Mouse (Mus musculus): Measurements from ENCODE around the gene Jakmip3. TPM values are rescaled to one million over a fixed set of nuclear protein-coding genes. Genes with fewer than 3 reads are reported as not detected.

The Jakmip3 gene
- polyA plus RNA-seq, 1 experiment from 2014 or later = 0.15 TPM

DNA sequence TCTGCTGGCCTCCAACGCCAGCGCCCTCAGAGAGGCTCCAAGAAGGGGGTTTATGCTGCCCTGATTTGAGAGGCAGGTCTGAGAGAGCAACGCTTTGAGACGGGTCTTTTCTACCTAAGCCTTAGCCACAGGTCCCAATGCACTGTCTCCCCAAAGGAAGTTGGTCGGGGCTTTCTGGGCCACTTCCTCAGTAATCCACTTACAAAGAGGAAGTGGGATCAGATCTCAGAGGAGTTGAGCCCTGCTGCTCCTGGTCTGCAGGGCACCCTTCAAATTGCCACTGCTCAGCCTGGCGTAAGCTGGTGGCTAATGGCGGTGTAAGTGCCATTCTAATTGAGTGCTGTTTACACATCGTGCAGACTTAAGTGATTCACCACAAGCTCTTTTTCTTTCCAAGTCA, 191.0 kb downstream of the Jakmip3 start:
- Histone ChIP-seq H3K27me3 (ENCODE audit: control insufficient read depth, insufficient read depth, low read length) (no peaks in the 10 kb centered on the region), H3K27ac (ENCODE audit: low read length) (no peak overlapping the region), H3K9ac (ENCODE audit: low read length) (no peak overlapping the region), H3K4me1 (ENCODE audit: control insufficient read depth, insufficient read depth, low read length) (no peaks in the 10 kb centered on the region), H3K9me3 (replicated peaks; ENCODE audit: control insufficient read depth, low read length) (no peaks in the 10 kb centered on the region), H3K36me3 (ENCODE audit: control insufficient read depth, insufficient read depth, low read length) (no peaks in the 10 kb centered on the region), H3K4me3 (replicated peaks; ENCODE audit: low read length) (no peak overlapping the region), H3K4me2 (ENCODE audit: low read depth, low read length) (no peak overlapping the region)
- ATAC-seq (ENCODE audit: insufficient read depth, low FRiP score) = no peak
- 56% methylated on average over 8 of the region's 8 CpGs for WGBS

DNA sequence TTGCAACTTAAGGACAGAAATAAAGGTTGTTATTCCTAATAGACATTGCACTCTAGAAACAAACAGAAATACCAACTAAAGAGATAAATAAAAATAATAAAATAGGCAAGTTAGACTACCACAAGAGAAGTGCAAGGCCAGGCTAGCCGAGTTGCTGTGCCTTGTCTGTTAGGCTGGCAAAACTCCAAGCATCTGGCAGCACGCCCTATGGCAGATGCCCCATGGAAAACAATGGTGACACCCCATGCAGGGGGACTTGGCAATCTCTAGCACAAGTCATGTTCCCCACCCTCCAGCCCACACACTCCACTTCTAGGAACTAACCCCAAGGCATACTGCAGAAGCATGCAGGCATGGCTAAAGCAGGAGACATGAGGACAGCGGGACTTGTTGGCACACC, 192.9 kb downstream of the Jakmip3 start:
- no peak overlapping the region for H3K27ac ChIP-seq (ENCODE audit: low read length)
- no peaks in the 10 kb centered on the region for H3K4me1 ChIP-seq (ENCODE audit: control insufficient read depth, insufficient read depth, low read length)
- H3K4me3 ChIP-seq (replicated peaks; ENCODE audit: low read length) = no peak overlapping the region
- H3K4me2 ChIP-seq (ENCODE audit: low read depth, low read length) = no peak overlapping the region
- H3K9me3 ChIP-seq (replicated peaks; ENCODE audit: control insufficient read depth, low read length) = no peaks in the 10 kb centered on the region
- no peak for ATAC-seq (ENCODE audit: insufficient read depth, low FRiP score)
- WGBS = 65% methylated on average over 3 of the region's 3 CpGs
- no peaks in the 10 kb centered on the region for H3K36me3 ChIP-seq (ENCODE audit: control insufficient read depth, insufficient read depth, low read length)
- no peaks in the 10 kb centered on the region for H3K27me3 ChIP-seq (ENCODE audit: control insufficient read depth, insufficient read depth, low read length)
- no peak overlapping the region for H3K9ac ChIP-seq (ENCODE audit: low read length)

Other genes starting within 250 kb of the Jakmip3 start
- gene Ppp2r2d, start 94.7 kb upstream of the Jakmip3 start, polyA plus RNA-seq (2015; fragmentation: Nextera tagmentation; extraction: Ambion mirVana) = 12.2 and 12.4 TPM in 2 replicates
- gene Mapk1ip1, start 94.5 kb upstream of the Jakmip3 start, polyA plus RNA-seq (2015; fragmentation: Nextera tagmentation; extraction: Ambion mirVana) = 13.1 and 14.8 TPM in 2 replicates
- gene Bnip3, start 31.2 kb upstream of the Jakmip3 start, polyA plus RNA-seq (2015; fragmentation: Nextera tagmentation; extraction: Ambion mirVana) = 132 and 138 TPM in 2 replicates
- gene Dpysl4, start 145.3 kb downstream of the Jakmip3 start, polyA plus RNA-seq (2015; fragmentation: Nextera tagmentation; extraction: Ambion mirVana) = 13.3 and 13.6 TPM in 2 replicates

Data from stomach, embryonic 16.5 days (tissue).